Mouse (Mus musculus): ENCODE measurements around the gene Ush1g.

DNA sequence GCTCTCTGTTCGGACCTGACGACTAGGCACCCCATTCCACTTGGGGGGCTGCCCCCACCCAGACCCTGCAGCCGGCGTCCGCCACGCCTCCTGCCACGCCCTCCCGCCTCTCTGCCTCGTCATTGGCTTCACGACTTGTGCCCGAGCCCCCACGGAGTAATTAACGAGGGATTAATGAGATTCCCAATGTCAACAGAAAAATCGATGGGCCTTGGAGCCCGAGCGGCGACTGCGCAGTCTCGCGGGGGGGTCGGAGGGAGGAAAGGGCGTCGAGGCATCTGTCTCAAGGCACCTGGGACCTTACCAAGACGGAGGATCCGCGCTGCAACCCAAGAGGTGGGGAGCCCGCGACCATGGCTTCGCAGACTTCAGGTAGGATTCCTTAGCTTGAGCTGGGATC is 12.7 kb upstream of the Ush1g start, which contains the start of gene Otop3:
- no peak for TF ChIP-seq CTCF (IDR thresholded peaks at IDR 0.05; ENCODE audit: extremely low read depth, insufficient read depth, insufficient read length, insufficient replicate concordance)
- TF ChIP-seq POLR2A (IDR thresholded peaks at IDR 0.05; ENCODE audit: low read depth, low read length), result no peak
